Mouse (Mus musculus) midbrain, embryonic 10.5 days (tissue): ENCODE results near the gene Oscp1. TPM values are rescaled to one million over a fixed set of nuclear protein-coding genes. Genes with fewer than 3 reads are reported as not detected.

Experiments
- DNase-seq: peaks from one replicate; pipeline ENCODE4 v3.0.0-alpha.2; 2017; ENCODE audit warnings: low spot score
- H3K27ac ChIP-seq: fragments of 300-500 bp; sonication (generic); replicated peaks from 2 replicates; pipeline ENCODE4 v1.5.1; 2016; ENCODE audit warnings: mild to moderate bottlenecking
- H3K27me3 ChIP-seq: fragments of 300-500 bp; sonication (generic); 2 replicates; pipeline ENCODE4 v1.6.1; 2016; ENCODE audit warnings: low read depth, mild to moderate bottlenecking; ENCODE audit not compliant: poor library complexity, severe bottlenecking
- H3K36me3 ChIP-seq: fragments of 300-500 bp; sonication (generic); 2 replicates; pipeline ENCODE4 v1.6.1; 2016; ENCODE audit warnings: mild to moderate bottlenecking, moderate library complexity
- H3K4me1 ChIP-seq: fragments of 300-500 bp; sonication (generic); 2 replicates; pipeline ENCODE4 v1.6.1; 2016
- H3K4me3 ChIP-seq: fragments of 300-500 bp; sonication (generic); 2 replicates; pipeline ENCODE4 v1.5.1; 2016; ENCODE audit warnings: mild to moderate bottlenecking, moderate library complexity
- H3K9me3 ChIP-seq: fragments of 300-500 bp; sonication (generic); replicated peaks from 2 replicates; pipeline ENCODE4 v1.6.1; 2016; ENCODE audit warnings: mild to moderate bottlenecking
- WGBS: fragments of 180-500 bp; shearing (Covaris S2); methylation state at CpG from one replicate; pipeline ENCODE4 v1.1.7; 2016; 5-methylcytosine and 5-hydroxymethylcytosine counted together
- polyA plus RNA-seq: library from polyadenylated mRNA; unstranded; fragments of >200 nt; fragmentation: Nextera tagmentation; extraction: Ambion mirVana; gene quantifications from 2 replicates; pipeline ENCODE4 v1.2.1, GENCODE M21; 2016

Gene Oscp1
- polyA plus RNA-seq, 1 experiment from 2014 or later, result 33.2 TPM

- H3K4me1 ChIP-seq, result peaks cover 21% of the 10 kb centered on the region
- no peak for DNase-seq
- no peak overlapping the region for H3K27ac ChIP-seq
- peaks cover 12% of the 10 kb centered on the region for H3K9me3 ChIP-seq
- peaks cover 33% of the 10 kb centered on the region for H3K36me3 ChIP-seq
- no peaks in the 10 kb centered on the region for H3K27me3 ChIP-seq
- H3K4me3 ChIP-seq, result no peak overlapping the region
- WGBS, result 95% methylated on average over 4 of the region's 4 CpGs
Observed at GRCm38 (mm10) chr4:126118651-126119050, 60.3 kb downstream of the Oscp1 start.

- DNase-seq, result no peak
- peaks cover 12% of the 10 kb centered on the region for H3K9me3 ChIP-seq
- H3K27ac ChIP-seq, result no peak overlapping the region
- H3K4me1 ChIP-seq, result peaks cover 18% of the 10 kb centered on the region
- H3K4me3 ChIP-seq, result no peak overlapping the region
- WGBS, result 82% methylated on average over 1 of the region's 1 CpGs
- H3K36me3 ChIP-seq, result peaks cover 37% of the 10 kb centered on the region
- no peaks in the 10 kb centered on the region for H3K27me3 ChIP-seq
Observed at GRCm38 (mm10) chr4:126119051-126119450, 60.7 kb downstream of the Oscp1 start.

GRCm38 (mm10) chr4:126120052-126120451 lies 61.7 kb downstream of the Oscp1 start:
- no peaks in the 10 kb centered on the region for H3K27me3 ChIP-seq
- WGBS, result 90% methylated on average over 5 of the region's 5 CpGs
- DNase-seq, result no peak
- H3K9me3 ChIP-seq, result peaks cover 12% of the 10 kb centered on the region
- H3K36me3 ChIP-seq, result peaks cover 47% of the 10 kb centered on the region
- no peak overlapping the region for H3K27ac ChIP-seq
- peaks cover 15% of the 10 kb centered on the region for H3K4me1 ChIP-seq
- no peak overlapping the region for H3K4me3 ChIP-seq

- no peak for DNase-seq
- WGBS, result 93% methylated on average over 2 of the region's 2 CpGs
- Histone ChIP-seq H3K27me3 (no peaks in the 10 kb centered on the region), H3K27ac (no peak overlapping the region), H3K9me3 (peaks cover 12% of the 10 kb centered on the region), H3K4me1 (peaks cover 14% of the 10 kb centered on the region), H3K4me3 (no peak overlapping the region), H3K36me3 (peaks cover 51% of the 10 kb centered on the region)
Observed at GRCm38 (mm10) chr4:126120506-126120905, 62.1 kb downstream of the Oscp1 start.

- H3K4me1 ChIP-seq, result peaks cover 9% of the 10 kb centered on the region
- WGBS, result 92% methylated on average over 10 of the region's 10 CpGs
- no peak for DNase-seq
- no peak overlapping the region for H3K4me3 ChIP-seq
- H3K9me3 ChIP-seq, result peaks cover 12% of the 10 kb centered on the region
- no peak overlapping the region for H3K27ac ChIP-seq
- no peaks in the 10 kb centered on the region for H3K27me3 ChIP-seq
- H3K36me3 ChIP-seq, result peaks cover 75% of the 10 kb centered on the region
Observed at GRCm38 (mm10) chr4:126123309-126124040, 65.1 kb downstream of the Oscp1 start.

GRCm38 (mm10) chr4:126130502-126130901 lies 72.1 kb downstream of the Oscp1 start:
- H3K27me3 ChIP-seq, result no peaks in the 10 kb centered on the region
- no peaks in the 10 kb centered on the region for H3K9me3 ChIP-seq
- H3K4me1 ChIP-seq, result peaks cover 19% of the 10 kb centered on the region
- H3K27ac ChIP-seq, result no peak overlapping the region
- H3K4me3 ChIP-seq, result no peak overlapping the region
- H3K36me3 ChIP-seq, result peaks cover 86% of the 10 kb centered on the region
- WGBS, result 77% methylated on average over 11 of the region's 11 CpGs
- DNase-seq, result no peak

GRCm38 (mm10) chr4:126131290-126132121 lies 73.1 kb downstream of the Oscp1 start:
- Histone ChIP-seq H3K4me3 (no peak overlapping the region), H3K4me1 (peaks cover 18% of the 10 kb centered on the region), H3K27me3 (no peaks in the 10 kb centered on the region), H3K27ac (no peak overlapping the region), H3K9me3 (no peaks in the 10 kb centered on the region), H3K36me3 (peaks cover 87% of the 10 kb centered on the region)
- peak; percentile 36 for DNase-seq
- WGBS, result 57% methylated on average over 10 of the region's 10 CpGs

- Histone ChIP-seq H3K4me3 (no peak overlapping the region), H3K36me3 (peaks cover 88% of the 10 kb centered on the region), H3K9me3 (no peaks in the 10 kb centered on the region), H3K4me1 (peaks cover 13% of the 10 kb centered on the region), H3K27me3 (no peaks in the 10 kb centered on the region), H3K27ac (peak overlapping the region; percentile 49; the same call in 1 of the 2 replicates)
- DNase-seq, result no peak
- WGBS, result 80% methylated on average over 6 of the region's 6 CpGs
Observed at GRCm38 (mm10) chr4:126132636-126133264, 74.4 kb downstream of the Oscp1 start.

- DNase-seq, result no peak
- Histone ChIP-seq H3K36me3 (peaks cover 88% of the 10 kb centered on the region), H3K27ac (no peak overlapping the region), H3K9me3 (no peaks in the 10 kb centered on the region), H3K4me3 (no peak overlapping the region), H3K4me1 (peaks cover 13% of the 10 kb centered on the region), H3K27me3 (no peaks in the 10 kb centered on the region)
- 95% methylated on average over 4 of the region's 4 CpGs for WGBS
Observed at GRCm38 (mm10) chr4:126134236-126134635, 75.9 kb downstream of the Oscp1 start.

GRCm38 (mm10) chr4:126134639-126135038 lies 76.3 kb downstream of the Oscp1 start:
- H3K36me3 ChIP-seq, result peaks cover 88% of the 10 kb centered on the region
- no peak overlapping the region for H3K4me3 ChIP-seq
- H3K27me3 ChIP-seq, result no peaks in the 10 kb centered on the region
- H3K9me3 ChIP-seq, result no peaks in the 10 kb centered on the region
- no peak overlapping the region for H3K27ac ChIP-seq
- H3K4me1 ChIP-seq, result peaks cover 13% of the 10 kb centered on the region
- DNase-seq, result no peak
- WGBS, result 93% methylated on average over 4 of the region's 4 CpGs

- 84% methylated on average over 4 of the region's 4 CpGs for WGBS
- Histone ChIP-seq H3K4me1 (no peaks in the 10 kb centered on the region; the same call in 1 of the 2 replicates), H3K4me3 (no peak overlapping the region), H3K9me3 (no peaks in the 10 kb centered on the region), H3K27ac (no peak overlapping the region), H3K36me3 (peaks cover 76% of the 10 kb centered on the region), H3K27me3 (no peaks in the 10 kb centered on the region)
- no peak for DNase-seq
Observed at GRCm38 (mm10) chr4:126137773-126138172, 79.4 kb downstream of the Oscp1 start.

- Histone ChIP-seq H3K4me3 (no peak overlapping the region), H3K27me3 (0 out of 2 replicates have a peak, but pooled peaks cover 2% of the 10 kb centered on the region), H3K27ac (no peak overlapping the region), H3K4me1 (no peaks in the 10 kb centered on the region), H3K9me3 (no peaks in the 10 kb centered on the region), H3K36me3 (peaks cover 44% of the 10 kb centered on the region)
- WGBS, result 79% methylated on average over 5 of the region's 5 CpGs
- no peak for DNase-seq
Observed at GRCm38 (mm10) chr4:126141021-126141420, 82.7 kb downstream of the Oscp1 start.
